Mouse (Mus musculus) WW6 (cell line): ENCODE results near the gene Ryr3.

Experiments
- DNase-seq: peaks from one replicate; pipeline ENCODE4 v3.0.0-alpha.2; 2013; ENCODE audit warnings: low read depth, low spot score

Ryr3 gene

DNA sequence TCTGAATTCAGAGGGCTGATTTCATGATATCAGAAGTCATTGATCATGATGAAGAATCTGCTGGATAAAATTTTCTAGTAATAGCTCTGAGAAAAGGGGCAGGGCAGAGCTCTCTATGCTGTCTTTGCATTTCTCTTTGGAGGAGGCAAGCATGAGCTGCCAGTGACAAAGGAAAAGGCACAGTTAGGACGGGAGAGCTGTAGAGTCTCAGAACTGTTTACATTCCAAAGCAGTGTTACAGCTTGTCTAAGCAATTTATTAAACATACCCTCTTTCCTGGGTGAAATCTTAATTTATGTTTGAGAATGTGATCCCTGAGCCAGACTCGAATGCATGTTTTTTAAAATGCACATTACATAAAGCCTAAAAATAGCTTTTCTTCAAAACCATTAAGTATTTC is 435.3 kb downstream of the Ryr3 start:
- no peak for DNase-seq

DNA sequence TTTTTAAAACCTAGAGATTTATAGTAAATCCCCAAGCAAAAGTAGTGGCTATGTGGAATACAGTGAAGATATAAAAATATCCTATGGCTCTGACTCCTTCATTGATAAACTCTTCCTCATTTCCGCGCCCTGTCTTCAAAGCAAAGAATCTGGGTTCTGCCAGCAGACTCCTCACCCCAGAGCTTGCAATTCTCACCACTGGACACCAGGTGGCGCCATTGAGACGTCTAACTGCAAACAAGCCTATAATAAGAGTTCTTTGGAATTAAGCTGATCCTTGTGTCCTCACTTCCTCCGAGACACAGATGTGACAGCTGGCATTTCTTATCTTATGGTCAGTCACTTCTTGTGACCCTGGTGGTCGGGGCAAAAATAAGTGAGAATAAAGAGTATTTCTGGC is 442.1 kb downstream of the Ryr3 start:
- peak; percentile 33 for DNase-seq

DNA sequence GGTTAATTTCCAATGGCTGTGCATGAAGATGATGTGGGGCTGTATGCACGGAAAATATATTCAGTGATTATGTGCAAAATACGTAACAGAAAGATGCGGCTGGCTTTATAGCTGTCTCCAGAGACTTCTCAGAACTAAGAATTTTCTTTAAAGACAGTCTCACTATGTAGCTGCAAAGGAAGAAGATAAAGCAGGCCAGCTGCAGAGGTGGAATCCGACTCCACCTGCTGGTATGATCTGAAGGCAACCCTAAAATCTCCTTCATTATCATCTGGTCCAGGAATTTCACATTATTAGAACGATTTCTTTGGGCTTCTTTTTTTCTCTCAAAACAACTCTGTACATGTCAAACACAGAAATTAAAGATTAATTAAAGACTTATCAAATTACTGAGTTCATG is 449.2 kb downstream of the Ryr3 start:
- no peak for DNase-seq

DNA sequence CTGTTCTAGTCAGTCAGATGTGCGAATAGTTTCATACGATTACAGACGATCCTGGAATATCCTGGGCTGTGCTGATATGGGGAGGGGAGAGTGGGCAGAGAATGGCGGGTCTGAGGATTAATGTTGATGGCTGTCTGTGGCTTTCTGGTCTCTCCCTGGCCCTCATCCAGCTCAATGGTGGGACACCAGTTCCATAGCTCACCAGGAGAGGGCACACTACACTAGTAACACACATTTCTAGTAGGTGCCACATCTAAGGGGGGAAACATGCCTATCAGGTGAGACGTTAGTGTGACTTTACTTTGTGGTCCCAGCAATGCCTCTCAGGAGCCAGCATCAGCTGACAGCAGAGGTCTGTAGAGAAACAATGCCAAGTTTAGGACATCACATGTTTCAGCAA is 451.9 kb downstream of the Ryr3 start:
- DNase-seq: no peak

DNA sequence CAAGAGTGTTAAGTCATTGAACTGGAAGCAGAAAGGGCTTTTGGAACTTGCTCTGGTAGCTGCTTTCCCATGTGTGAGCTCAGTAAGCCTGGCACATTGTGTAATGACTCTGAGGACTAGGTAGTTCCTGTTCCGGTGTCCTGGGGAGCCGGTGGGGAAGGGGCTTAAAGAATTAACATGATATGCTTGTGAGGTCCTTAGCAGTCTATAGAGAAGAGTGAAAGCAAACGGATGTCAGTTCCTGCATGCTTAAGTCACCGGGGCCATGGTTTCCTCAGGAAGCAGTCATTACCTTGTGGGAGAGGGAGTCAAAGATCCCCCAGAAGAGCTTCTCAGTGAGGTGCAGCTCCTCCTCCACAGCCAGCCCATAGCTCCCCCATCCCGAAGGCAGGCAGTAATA is 452.6 kb downstream of the Ryr3 start:
- DNase-seq: no peak

DNA sequence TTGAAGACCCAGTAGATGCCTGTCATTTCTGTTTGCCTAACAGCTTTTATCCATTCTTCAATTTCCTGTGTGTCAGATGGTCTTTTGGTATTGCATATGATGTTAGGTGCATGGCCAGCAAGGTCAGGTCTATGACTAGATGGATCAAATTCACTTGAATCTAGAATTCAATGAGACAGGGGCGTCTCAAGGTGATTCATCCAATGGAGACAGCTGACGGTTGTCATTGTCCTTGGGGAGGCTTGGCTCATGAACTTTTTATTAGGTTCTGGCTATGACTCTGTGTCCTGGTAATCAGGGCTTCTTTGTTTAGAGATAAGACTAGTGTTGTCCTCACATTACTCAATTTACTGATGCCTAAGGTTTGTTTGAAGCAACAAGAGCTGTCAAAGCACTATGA is 454.9 kb downstream of the Ryr3 start:
- no peak for DNase-seq

DNA sequence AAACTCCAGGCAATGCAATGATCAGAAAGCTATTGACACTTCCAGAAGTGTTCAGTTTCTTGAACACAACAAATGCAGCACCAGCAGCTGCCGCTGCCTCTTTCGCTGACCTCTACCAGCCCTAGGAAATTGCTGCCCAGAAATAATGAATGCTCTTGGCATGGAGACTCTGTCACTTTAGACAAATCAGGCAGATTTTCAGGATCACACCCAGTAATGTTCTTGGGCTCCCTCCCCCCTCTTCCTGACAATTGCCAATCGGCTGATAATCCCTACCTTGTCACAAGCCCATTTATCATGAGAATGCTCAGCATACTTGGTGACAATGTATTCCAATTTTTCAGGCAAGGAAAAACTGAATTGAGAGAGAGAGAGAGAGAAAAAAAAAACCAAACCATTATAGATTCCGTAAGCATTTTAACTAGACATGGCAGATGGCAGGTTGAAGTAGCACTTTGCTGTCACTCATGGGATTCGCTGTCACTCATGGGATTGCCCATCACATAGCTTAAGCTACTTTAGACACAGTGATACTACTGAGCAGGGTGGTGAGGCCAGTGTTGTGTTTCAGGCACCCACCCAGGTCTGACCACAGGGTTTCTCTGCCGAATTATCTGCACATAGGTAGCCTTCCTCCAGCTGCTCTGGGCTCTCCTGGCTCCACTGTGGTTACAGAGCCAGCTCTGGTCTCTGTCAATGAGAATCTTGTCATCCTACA is 455.5 kb downstream of the Ryr3 start:
- DNase-seq: no peak

DNA sequence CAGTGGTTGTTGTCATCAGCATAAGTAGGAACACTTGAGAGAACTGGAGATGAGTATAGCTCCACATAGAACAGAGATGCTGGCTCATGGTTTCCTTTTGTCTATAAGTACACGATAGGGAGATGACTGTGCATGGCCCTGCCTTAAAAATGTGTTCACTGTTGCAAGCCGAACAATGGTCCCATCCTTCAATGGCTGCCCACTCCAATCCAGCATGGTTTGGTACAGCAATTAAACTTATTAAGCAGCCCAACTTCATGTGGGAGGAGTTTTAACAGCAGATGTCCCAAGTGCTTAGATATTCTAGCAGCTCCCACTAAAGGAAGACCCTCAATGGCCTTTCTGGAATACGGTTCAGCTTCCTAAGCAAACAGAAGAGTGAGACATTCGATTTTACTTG is 456.2 kb downstream of the Ryr3 start:
- no peak for DNase-seq

DNA sequence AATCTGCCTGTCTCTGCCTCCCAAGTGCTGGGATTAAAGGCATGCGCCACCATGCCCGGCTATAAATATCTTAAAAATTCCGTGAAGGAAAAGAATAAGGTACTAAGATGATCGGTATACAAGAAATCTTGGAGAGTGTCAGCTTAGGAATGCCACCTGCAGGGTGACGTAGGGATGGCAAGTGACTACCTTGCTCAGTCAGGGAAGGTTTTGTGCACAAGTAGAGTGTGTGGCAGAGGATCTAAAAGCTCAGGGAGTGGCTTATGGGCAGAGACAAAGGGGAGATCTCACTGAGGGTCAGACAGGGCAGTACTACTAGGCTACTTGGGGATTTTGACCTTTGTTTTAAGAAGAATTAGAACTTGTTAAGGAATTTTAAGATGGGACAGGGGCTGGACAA is 457.2 kb downstream of the Ryr3 start:
- DNase-seq: no peak

DNA sequence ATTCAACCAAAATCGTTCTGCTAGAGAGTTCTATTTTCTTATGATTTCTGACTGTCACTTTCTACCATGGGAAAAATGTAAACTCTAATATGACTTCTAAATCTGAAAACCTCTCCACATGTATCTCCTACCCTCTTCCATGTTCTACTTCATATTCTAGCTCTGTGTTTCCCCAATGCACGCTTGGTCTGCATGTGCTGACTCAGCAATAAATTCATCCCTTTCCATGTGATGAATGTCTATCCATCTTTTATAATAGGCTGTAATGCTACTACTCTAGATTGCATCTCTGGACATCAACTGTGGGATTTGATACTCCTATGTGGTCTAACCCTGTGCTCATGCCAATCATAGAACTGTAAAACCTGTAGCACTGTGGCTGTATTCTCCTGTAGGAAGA is 458.2 kb downstream of the Ryr3 start:
- no peak for DNase-seq

DNA sequence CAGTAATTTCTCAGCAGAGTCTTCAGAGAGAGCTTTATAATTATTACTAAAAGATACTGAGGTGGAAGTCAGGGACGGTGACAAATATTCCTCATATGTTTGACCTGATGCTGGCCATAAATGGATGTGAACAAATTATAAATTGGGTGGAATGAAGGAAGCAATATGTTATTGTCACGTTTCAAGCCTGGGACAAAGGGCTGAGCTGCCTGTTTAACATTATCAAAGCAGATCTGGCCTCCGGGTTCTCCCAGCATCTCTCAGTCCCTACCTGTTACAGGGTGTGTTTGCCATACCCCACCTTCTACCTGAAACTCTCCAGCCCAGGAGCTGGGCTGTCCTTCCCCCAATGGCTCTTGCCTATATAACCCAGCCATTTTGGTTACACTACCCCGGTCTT is 463.6 kb downstream of the Ryr3 start:
- DNase-seq: no peak

DNA sequence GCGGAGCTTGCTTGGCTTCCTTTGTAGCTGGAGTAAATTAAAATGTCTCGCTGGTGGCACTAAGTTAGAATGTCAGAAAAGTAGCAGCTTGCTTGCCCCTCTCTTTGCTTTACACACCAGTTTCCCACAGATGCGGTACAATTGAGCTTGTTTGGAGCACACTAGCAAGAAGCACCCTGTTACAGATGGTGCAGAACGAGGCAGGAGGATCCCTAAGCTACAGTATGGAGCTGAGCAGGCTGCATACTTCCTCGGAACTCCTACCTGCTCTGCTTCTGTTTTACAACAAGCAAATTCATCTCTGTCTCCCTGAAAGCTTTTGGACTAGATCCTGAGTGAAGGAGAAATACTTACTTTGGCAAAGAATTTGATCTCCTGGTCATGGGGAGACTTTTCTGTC is 465.5 kb downstream of the Ryr3 start:
- no peak for DNase-seq

DNA sequence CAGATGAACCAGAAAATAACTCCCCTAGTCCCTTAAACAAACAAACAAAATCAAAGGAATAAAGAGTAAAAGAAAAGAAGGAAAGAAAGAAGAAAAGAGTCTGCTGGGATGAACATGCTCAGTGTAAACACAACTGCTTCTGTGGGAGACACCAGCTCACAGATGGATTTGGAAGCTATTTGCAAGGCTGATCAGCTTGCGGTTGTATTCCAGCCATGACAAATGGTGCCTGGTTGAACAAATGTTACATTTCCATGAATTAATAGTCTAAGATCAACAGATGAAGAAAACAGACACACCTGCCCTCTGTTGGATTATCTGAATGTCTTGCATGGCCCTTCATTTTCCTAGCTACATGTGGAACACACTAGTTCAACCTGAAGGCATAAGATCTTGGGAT is 468.4 kb downstream of the Ryr3 start:
- DNase-seq: no peak

DNA sequence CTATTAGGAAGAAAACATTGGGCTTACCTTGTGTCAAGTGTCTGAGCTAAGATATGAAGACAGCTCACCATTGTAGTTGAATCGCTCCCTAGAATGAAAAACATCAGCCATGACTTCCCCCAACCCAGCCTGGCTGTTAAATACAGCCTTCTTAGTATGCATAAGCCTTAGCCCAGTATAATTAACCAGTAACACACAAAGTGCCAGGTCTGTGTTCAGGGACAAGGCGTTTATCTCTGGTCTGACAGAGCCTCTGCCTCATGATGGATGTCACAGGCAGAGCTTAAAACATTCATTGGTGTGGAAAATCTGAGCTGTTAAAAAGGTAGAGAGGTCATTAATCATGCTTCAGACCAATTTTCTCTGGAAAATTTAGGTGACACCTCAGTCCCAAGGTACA is 484.0 kb downstream of the Ryr3 start:
- DNase-seq: no peak

DNA sequence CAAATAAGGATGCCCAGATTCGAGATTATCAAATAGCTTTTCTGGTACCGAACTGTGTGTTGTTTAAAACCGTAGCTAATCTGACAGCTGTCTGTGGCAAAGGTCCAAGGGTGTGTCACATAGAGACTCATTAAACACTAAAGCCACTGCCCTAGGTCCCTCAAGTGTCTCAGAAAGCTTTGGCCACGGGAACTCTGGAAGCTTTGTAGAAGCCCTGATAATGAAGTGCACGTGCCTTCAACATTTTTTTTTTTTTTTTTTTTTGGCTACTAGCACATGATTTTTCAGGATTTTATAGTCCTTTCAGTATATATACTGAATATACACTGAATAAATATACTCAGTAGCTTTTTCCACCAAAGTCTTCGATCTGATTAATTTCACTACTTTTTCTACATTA is 489.1 kb downstream of the Ryr3 start:
- no peak for DNase-seq

DNA sequence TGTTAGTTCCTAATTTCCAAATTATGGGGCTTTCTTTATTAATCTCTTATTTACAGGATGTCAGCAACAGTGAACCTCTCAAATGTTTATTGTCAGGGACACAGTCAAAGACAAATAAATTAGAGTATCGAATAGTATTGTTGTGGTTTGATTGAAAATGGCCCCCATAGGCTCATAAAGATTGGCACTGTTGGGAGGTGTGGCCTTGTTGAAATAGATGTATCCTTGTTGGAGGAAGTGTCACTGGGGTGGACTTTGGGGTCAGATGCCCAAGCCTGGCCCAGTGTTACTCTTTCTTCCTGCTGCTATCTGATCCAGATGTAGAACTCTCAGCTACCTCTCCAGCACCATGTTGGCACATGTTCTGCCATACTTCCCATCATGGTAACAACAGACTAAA is 495.7 kb downstream of the Ryr3 start:
- no peak for DNase-seq

DNA sequence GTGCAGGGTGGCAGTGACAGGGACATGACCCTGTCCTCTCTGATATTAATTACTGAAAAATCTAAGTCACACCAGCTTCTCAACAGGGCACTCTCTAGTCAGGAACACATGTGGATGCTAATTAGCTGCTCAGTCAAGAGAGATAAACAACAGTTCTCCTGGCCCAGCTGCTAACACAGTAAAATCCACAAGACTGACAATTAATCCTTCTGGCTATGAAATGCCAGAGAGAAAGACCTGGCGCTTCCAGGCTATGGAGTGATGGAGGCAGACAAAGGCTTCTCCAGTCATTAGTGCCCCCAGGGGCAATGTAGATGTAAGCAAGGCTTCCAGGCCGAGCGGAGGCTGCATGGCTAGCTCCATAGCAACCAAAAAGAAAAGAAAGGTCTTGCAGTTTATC is 496.2 kb downstream of the Ryr3 start:
- no peak for DNase-seq

DNA sequence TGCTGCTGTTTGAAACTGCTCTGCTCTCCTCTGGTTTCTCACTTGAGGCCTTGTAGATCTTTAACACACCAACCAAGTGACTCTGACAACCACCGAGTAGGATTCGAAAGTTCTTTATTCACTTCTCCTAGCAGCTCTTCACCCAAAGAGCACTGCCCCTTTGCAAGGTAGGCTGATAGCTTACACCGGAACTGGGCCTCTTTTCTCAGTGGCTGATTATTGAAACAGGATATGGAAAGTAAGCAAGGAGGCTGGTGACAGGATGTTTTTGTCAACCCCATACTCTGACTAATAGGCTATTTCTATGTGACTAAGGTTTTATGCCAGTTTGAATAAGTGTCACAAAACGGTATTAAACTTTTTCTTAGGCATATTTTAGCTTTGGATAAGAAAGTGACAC is 502.2 kb downstream of the Ryr3 start:
- no peak for DNase-seq

DNA sequence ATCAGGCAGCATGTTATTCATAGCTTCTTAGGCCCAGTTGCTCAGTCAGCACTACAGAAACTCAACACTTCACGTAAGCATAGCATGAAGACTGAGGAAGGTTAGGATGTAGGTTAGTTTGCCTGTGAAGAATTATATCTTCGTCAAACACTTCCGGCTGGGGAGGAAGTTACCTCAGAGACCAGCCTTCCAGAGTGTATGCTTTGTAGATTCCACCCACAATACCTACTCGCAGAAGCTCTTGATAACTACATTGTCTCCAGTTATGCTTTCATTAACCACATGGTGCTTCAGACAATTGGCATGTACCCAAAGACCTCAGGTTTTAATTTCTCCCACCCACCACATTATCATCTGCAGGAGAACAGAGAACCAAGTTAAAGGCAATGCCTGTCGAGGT is 535.1 kb downstream of the Ryr3 start:
- DNase-seq: no peak

DNA sequence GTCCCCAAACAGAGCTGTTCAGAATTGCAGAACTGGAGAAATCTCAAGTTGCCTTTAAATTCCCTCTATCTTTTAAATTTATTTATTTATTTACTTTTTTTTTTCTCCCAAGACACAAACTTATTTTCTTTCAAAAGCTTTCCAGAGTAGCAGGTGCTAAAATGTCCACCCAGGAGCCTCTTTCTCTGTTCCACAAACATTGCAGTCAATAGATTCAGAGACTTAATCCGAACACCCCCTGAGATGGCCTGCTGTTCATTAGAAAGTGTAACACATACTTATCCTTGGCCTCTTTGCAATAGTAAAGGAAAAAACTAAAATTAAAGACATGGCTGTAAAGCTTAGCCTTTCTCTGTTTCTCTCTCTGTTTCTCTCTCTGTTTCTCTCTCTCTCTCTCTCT is 539.6 kb downstream of the Ryr3 start:
- no peak for DNase-seq

DNA sequence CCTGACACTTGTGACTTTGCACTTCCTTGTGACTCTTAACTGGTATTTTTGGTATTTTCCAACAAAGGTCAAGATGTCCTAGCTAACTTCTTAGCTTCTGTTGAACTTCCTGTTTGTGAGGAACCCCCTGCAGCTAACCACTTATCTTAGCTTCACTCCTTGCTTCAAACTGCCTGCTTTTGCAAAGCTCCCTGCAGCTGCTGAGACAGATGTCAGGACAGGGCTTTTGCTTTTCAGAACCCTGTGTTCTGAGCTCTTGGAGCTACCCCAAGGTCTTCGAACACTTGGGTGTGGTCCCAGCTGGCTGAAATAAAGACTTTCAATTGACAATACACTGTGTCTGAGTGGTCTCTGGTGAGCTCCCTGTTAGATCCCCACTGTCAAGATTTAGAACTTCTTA is 540.2 kb downstream of the Ryr3 start:
- peak; percentile 57 for DNase-seq

DNA sequence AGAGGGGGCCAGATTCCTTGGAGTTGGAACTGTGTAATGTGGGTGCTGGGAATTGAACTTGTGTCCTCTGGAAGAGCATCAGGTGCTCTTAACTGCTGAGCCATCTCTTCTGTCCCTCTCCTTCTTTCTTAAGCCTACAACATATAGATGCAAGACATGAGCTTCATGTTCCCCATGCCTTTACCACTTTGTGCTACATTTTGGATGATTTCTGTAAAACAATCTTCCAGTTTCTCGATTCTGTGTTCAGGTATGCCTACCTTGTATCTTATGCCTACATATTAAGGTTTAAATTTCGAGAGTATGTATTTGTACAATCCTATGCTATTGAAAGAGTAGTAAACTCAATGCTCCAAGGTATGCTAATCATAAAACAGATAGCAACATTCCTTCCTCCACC is 540.7 kb downstream of the Ryr3 start:
- no peak for DNase-seq

DNA sequence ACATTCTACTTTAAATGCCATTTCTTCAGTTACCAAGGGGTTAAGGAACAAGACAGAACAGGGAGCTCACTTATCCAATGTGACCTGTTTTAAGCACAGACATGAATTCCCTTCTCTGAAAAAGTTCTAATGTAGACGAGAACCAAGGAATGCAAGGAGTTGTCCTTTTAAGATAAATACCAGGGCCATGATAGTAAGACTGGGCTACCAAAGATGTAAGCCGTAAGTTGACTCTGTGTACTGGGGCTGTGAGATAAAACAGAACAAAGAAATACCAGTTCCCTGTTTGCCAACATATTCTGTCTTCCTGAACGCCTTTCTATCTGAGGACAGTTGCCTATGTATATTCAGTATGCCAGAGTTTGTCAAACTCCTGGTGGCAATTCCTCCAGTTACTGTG is 547.4 kb downstream of the Ryr3 start:
- DNase-seq: no peak

DNA sequence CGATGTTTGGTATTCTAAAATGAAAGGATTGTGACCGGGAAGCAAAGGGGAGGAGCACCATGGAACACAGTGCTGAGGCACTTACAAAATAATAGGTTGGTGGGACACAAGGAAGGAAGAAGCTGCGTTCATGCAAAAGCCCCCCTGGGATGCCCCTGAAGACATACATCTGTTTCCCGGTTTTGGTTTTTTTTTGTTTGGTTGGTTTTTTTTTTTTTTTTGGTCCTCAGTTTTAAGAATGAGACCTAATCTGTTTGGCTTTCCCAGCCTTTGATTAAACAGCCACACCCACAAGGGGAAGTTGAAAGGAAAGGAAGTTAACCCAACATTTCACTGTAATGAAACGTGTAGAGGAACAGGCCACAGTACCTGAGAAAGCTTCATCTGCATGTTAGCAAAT is 560.8 kb downstream of the Ryr3 start:
- no peak for DNase-seq
